Mouse (Mus musculus) thymus, adult 2 months (tissue): ENCODE results near the gene Il1r1.

Experiments
- CTCF ChIP-seq: fragments of 200-500 bp; IDR thresholded peaks from 2 replicates; pipeline ENCODE4 v1.5.1; 2012; ENCODE audit warnings: mild to moderate bottlenecking, control low read depth, low read length, moderate library complexity, borderline replicate concordance; ENCODE audit not compliant: control insufficient read depth, poor library complexity, insufficient read depth; ENCODE audit errors: extremely low read depth
- POLR2A ChIP-seq: fragments of 200-500 bp; IDR thresholded peaks from 2 replicates; pipeline ENCODE4 v1.6.1; 2012; ENCODE audit warnings: mild to moderate bottlenecking, low read length, control low read depth, moderate library complexity; ENCODE audit not compliant: control insufficient read depth, poor library complexity, insufficient read depth; ENCODE audit errors: extremely low read depth

GRCm38 (mm10) chr1:40352904-40353286 lies 128.0 kb downstream of the Il1r1 start:
- TF ChIP-seq POLR2A (no peak), CTCF (no peak)
